Mouse (Mus musculus) liver, embryonic 15.5 days (tissue): ENCODE measurements around the gene Nsun2. TPM values are rescaled to one million over a fixed set of nuclear protein-coding genes. Genes with fewer than 3 reads are reported as not detected.

Experiments
- ATAC-seq: fragments of 200-750 bp; cut with Nextera tagmentation; 2 replicates; pipeline ENCODE4 v1.8.0; 2017; ENCODE audit warnings: moderate number of reproducible peaks, mild to moderate bottlenecking, moderate library complexity; ENCODE audit not compliant: insufficient read depth
- H3K27ac ChIP-seq: fragments of 300-500 bp; sonication (generic); replicated peaks from 2 replicates; pipeline ENCODE4 v1.5.1; 2015; ENCODE audit warnings: mild to moderate bottlenecking, inconsistent platforms
- H3K27me3 ChIP-seq: fragments of 300-500 bp; sonication (generic); 2 replicates; pipeline ENCODE4 v1.6.1; 2015; ENCODE audit warnings: mild to moderate bottlenecking, inconsistent platforms
- H3K36me3 ChIP-seq: fragments of 300-500 bp; sonication (generic); replicated peaks from 2 replicates; pipeline ENCODE4 v1.6.1; 2015; ENCODE audit warnings: moderate library complexity, mild to moderate bottlenecking, inconsistent platforms
- H3K4me1 ChIP-seq: fragments of 300-500 bp; sonication (generic); replicated peaks from 2 replicates; pipeline ENCODE4 v1.6.1; 2015; ENCODE audit warnings: inconsistent platforms
- H3K4me2 ChIP-seq: fragments of 300-500 bp; sonication (generic); 2 replicates; pipeline ENCODE4 v1.6.1; 2015; ENCODE audit warnings: moderate library complexity, mild to moderate bottlenecking, inconsistent platforms
- H3K4me3 ChIP-seq: fragments of 300-500 bp; sonication (generic); replicated peaks from 2 replicates; pipeline ENCODE4 v1.5.1; 2015; ENCODE audit warnings: mild to moderate bottlenecking, inconsistent platforms
- H3K9ac ChIP-seq: fragments of 300-500 bp; sonication (generic); 2 replicates; pipeline ENCODE4 v1.6.1; 2015; ENCODE audit warnings: moderate library complexity, mild to moderate bottlenecking, inconsistent platforms
- H3K9me3 ChIP-seq: fragments of 300-500 bp; sonication (generic); replicated peaks from 2 replicates; pipeline ENCODE4 v1.6.1; 2016; ENCODE audit warnings: inconsistent platforms
- WGBS: fragments of 180-500 bp; shearing (Covaris S2); methylation state at CpG from one replicate; pipeline ENCODE4 v1.1.7; 2015; ENCODE audit warnings: mixed read lengths; ENCODE audit not compliant: insufficient replicate concordance; 5-methylcytosine and 5-hydroxymethylcytosine counted together
- polyA plus RNA-seq: library from polyadenylated mRNA; unstranded; fragments of >200 nt; fragmentation: Nextera tagmentation; extraction: Ambion mirVana; gene quantifications from 2 replicates; pipeline ENCODE4 v1.2.1, GENCODE M21; 2015

Gene Nsun2
- polyA plus RNA-seq, 1 experiment from 2014 or later = 84.3 TPM

DNA sequence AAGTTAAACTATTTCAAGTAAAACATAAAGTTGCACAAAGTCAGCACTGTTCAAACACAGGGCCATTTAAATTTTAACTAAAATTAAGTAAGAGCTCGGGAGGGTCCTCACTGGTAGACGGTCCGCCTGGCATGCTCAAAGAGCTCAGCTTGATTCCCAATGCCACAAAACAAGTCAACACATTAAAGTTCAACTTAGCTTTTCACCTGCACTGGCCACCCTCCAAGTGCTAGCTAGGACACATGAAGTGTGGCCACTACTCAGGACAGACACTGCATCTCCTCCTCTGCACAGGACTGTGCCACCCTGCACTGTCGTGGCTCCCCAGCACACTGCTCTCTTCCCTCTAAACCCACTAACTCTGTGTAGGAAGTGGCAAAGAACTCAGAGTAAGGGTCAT is 7.7 kb upstream of the Nsun2 start:
- H3K4me1 ChIP-seq = peaks cover 87% of the 10 kb centered on the region
- ATAC-seq = peak; percentile 62

DNA sequence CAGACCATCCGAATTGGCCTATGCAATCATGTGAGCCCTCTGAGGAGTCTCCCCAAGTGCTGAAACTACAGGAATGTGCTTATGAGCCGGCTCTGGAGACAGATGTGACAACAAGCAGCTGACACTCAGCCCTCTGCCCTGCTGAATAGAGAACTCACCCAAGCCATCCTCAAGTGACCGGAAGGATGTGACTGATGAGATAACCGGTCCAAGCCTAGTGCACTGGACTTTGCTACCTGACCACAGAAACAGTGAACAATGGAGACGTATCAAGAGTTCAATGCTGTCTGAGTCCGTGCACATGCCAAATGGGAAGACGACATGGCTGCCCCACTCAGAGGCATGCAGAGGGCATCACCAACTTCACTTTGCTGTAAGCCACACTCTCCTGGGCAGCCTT is 5.0 kb upstream of the Nsun2 start:
- no peaks in the 10 kb centered on the region for H3K27me3 ChIP-seq
- no peak for ATAC-seq
- peaks cover 10% of the 10 kb centered on the region; the same call in 1 of the 2 replicates for H3K36me3 ChIP-seq
- no peak overlapping the region for H3K27ac ChIP-seq
- no peak overlapping the region for H3K9ac ChIP-seq
- H3K4me1 ChIP-seq = peaks cover 80% of the 10 kb centered on the region
- H3K4me3 ChIP-seq = no peak overlapping the region
- H3K4me2 ChIP-seq = no peak overlapping the region
- 69% methylated on average over 7 of the region's 7 CpGs for WGBS
- no peaks in the 10 kb centered on the region for H3K9me3 ChIP-seq

More for the DNA sequence above, 7.7 kb upstream of the Nsun2 start:
- Histone ChIP-seq H3K4me3 (no peak overlapping the region), H3K27ac (peak overlapping the region; percentile 73), H3K9me3 (no peaks in the 10 kb centered on the region), H3K36me3 (peaks cover 10% of the 10 kb centered on the region; the same call in 1 of the 2 replicates), H3K27me3 (no peaks in the 10 kb centered on the region), H3K4me2 (peak overlapping the region; percentile 46), H3K9ac (no peak overlapping the region)
- 57% methylated on average over 4 of the region's 4 CpGs for WGBS

DNA sequence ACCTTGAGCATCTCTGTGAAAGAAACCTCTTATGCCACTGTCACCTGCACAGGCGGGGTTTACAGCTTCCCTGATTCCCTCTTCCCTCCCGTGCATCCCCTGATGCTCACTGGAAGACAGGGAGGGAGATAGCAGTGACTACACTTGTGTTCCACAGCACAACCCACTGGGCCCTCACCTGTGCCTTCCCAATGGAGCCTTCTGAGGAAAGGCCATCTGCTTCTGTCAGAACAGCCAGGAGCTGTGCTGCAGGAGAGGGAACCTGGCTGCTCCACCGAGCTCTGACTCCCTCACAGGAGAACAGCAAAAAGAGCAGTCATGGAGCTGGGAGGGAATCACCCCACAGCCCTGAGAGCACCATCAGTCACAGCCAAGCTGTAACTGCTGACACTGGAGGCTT is 3.4 kb upstream of the Nsun2 start:
- Histone ChIP-seq H3K36me3 (peaks cover 10% of the 10 kb centered on the region; the same call in 1 of the 2 replicates), H3K27me3 (no peaks in the 10 kb centered on the region), H3K4me2 (peak overlapping the region; percentile 95; the same call in 1 of the 2 replicates), H3K4me3 (no peak overlapping the region), H3K4me1 (peaks cover 66% of the 10 kb centered on the region), H3K9me3 (no peaks in the 10 kb centered on the region), H3K27ac (no peak overlapping the region), H3K9ac (no peak overlapping the region)
- no peak for ATAC-seq
- 81% methylated on average over 3 of the region's 3 CpGs for WGBS

DNA sequence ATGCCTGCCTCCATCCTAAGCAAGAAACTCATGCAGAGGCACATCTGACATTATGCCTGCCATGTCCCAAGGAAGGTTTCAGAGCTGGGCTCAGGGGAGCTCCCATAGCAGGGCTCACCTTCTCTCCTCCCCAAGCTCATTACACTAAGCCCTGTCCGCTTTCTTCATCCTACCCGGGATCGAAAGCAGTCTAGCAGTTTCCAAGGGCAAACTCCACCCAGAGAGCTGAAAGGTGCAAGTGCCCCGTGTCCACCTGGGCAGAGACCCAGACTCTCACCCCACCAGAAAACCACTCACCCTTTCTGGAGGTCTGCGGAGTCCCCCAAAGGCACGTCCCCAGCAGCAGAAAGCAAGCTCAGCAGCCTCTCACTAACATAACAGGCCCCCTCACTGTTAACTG is 2.6 kb upstream of the Nsun2 start:
- Histone ChIP-seq H3K4me2 (peak overlapping the region; percentile 95), H3K27me3 (no peaks in the 10 kb centered on the region), H3K4me1 (peaks cover 69% of the 10 kb centered on the region), H3K27ac (no peak overlapping the region), H3K36me3 (peaks cover 10% of the 10 kb centered on the region; the same call in 1 of the 2 replicates), H3K4me3 (peak overlapping the region; percentile 95), H3K9ac (peak overlapping the region; percentile 88; the same call in 1 of the 2 replicates), H3K9me3 (no peaks in the 10 kb centered on the region)
- no peak for ATAC-seq
- 83% methylated on average over 6 of the region's 6 CpGs for whole genome bisulfite sequencing

DNA sequence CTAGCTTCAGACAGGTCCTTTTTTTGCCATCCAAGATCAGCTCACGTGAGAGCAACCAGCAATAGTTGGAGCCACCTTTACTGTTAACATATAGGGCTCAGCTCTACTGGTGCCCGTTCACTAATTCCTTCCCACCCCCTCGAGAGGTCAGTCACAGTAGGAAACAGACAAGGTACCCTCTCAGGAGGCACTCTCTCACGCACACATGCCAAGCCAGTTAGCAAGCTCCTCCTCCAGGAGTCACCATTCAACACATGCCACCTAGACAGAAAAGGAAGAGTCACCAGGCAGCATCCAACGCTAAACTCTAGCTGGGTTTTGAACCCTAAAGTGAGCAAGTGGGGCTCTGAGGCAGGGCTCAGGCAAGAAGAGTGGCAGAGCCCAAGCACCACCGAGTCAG is 2.1 kb upstream of the Nsun2 start:
- WGBS = 48% methylated on average over 6 of the region's 6 CpGs

DNA sequence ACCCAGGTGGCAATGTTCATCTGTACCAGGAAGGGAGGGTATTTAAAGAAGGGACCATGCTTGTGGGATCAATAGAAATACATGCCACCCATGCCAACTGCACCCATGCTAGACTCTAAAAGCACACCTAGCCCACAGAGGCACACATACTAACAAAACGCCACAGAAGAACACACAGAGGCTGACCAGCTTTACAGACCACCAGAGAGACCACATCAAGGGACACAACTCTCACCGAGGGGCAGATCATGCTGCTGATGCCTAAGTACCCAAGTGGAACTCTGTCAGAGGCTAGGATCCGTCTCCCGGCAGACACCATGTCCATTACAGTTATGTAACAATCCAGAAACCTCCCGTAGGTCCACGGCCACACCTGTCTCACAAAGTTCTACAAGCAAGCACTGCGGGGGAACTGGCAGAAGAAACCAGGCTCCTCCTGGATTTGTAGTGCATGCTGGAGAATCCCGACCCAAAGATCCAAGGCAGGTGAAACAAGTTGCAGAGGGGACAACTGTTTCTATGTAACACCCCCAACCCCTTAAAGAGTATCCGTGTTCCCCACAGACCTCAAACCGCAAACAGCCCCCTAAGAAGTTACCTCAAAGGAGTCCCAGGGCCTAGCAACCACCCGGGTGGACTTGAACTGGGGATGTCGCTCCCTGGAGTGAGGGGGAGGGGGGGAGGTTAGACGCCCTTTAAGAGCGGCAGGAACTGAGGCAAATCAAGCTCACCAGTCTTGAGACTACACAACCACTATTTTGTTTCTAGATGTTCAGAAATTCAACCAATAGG is 1.2 kb upstream of the Nsun2 start:
- WGBS = 27% methylated on average over 14 of the region's 14 CpGs
- Histone ChIP-seq H3K27me3 (no peaks in the 10 kb centered on the region), H3K27ac (no peak overlapping the region)

More for the DNA sequence above, 2.1 kb upstream of the Nsun2 start:
- Histone ChIP-seq H3K4me2 (peak overlapping the region; percentile 95), H3K27me3 (no peaks in the 10 kb centered on the region), H3K4me3 (peak overlapping the region; percentile 95), H3K36me3 (peaks cover 10% of the 10 kb centered on the region; the same call in 1 of the 2 replicates), H3K9ac (peak overlapping the region; percentile 88; the same call in 1 of the 2 replicates), H3K4me1 (peaks cover 69% of the 10 kb centered on the region), H3K27ac (no peak overlapping the region; the same call in 1 of the 2 replicates), H3K9me3 (no peaks in the 10 kb centered on the region)
- no peak for ATAC-seq

DNA sequence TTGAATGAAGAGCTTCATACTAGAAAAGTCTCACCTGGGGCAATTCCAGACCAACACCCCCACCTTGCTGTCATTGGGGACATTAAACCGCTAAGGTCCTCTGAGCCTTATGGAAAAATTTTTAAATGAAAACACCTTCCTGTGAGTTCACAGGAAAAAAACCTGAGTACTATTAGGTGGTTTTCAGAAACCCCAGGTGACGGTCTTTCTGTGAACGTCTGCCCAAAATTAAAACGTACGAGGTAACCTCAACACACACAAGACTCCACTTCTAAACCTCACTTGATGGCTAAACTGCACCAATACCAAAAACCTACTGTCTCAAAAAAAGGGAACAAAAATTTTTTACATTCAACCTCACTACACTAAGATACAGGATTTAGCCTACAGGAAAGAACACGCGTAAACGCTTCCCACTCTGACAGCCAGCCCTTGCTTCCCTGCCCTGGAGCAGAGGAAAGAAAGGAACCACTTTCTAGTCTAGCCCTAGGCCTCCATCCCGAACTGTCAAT is 597 bp upstream of the Nsun2 start:
- H3K27me3 ChIP-seq = no peaks in the 10 kb centered on the region
- peak overlapping the region; percentile 96 for H3K27ac ChIP-seq
- no peak for ATAC-seq
- H3K4me1 ChIP-seq = peaks cover 62% of the 10 kb centered on the region
- H3K4me2 ChIP-seq = peak overlapping the region; percentile 95
- peaks cover 10% of the 10 kb centered on the region; the same call in 1 of the 2 replicates for H3K36me3 ChIP-seq
- 1% methylated on average over 9 of the region's 9 CpGs for WGBS
- H3K9ac ChIP-seq = peak overlapping the region; percentile 88
- H3K9me3 ChIP-seq = no peaks in the 10 kb centered on the region
- peak overlapping the region; percentile 95 for H3K4me3 ChIP-seq

More for the DNA sequence above, 1.2 kb upstream of the Nsun2 start:
- Histone ChIP-seq H3K4me2 (peak overlapping the region; percentile 95), H3K4me1 (peaks cover 62% of the 10 kb centered on the region), H3K9ac (peak overlapping the region; percentile 88), H3K4me3 (peak overlapping the region; percentile 95), H3K9me3 (no peaks in the 10 kb centered on the region), H3K36me3 (peaks cover 10% of the 10 kb centered on the region; the same call in 1 of the 2 replicates)
- ATAC-seq = no peak

DNA sequence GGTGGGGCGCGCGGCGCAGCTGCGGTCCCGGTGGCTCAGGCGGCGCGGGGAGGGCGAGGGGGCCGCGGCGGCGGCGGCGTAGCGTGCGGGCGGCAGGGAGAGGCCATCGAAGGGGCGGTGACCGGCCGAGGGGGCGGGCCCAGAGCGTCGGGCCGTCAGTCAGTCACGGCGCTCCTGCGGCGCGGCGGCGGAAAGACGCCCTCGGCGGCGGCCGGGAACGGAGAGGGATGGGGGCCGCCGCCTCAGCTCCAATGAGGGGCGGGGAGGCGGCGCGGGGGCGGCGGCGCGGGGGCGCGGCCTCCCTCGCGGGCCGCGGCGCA is 748 bp downstream of the Nsun2 start, which contains the start of gene Tent4a:
Gene Tent4a (minus strand): TSS at position 284 of the 320 bp plus-strand sequence.
- 2% methylated on average over 47 of the region's 57 CpGs for WGBS
- no peaks in the 10 kb centered on the region for H3K27me3 ChIP-seq
- H3K36me3 ChIP-seq = peaks cover 10% of the 10 kb centered on the region; the same call in 1 of the 2 replicates
- peak; percentile 82 for ATAC-seq
- no peaks in the 10 kb centered on the region for H3K9me3 ChIP-seq
- H3K4me2 ChIP-seq = peak within 1 kb of the TSS; percentile 95
- H3K9ac ChIP-seq = peak within 1 kb of the TSS; percentile 92
- peak within 1 kb of the TSS; percentile 95 for H3K4me3 ChIP-seq
- peaks cover 58% of the 10 kb centered on the region for H3K4me1 ChIP-seq
- peak within 1 kb of the TSS; percentile 96 for H3K27ac ChIP-seq

DNA sequence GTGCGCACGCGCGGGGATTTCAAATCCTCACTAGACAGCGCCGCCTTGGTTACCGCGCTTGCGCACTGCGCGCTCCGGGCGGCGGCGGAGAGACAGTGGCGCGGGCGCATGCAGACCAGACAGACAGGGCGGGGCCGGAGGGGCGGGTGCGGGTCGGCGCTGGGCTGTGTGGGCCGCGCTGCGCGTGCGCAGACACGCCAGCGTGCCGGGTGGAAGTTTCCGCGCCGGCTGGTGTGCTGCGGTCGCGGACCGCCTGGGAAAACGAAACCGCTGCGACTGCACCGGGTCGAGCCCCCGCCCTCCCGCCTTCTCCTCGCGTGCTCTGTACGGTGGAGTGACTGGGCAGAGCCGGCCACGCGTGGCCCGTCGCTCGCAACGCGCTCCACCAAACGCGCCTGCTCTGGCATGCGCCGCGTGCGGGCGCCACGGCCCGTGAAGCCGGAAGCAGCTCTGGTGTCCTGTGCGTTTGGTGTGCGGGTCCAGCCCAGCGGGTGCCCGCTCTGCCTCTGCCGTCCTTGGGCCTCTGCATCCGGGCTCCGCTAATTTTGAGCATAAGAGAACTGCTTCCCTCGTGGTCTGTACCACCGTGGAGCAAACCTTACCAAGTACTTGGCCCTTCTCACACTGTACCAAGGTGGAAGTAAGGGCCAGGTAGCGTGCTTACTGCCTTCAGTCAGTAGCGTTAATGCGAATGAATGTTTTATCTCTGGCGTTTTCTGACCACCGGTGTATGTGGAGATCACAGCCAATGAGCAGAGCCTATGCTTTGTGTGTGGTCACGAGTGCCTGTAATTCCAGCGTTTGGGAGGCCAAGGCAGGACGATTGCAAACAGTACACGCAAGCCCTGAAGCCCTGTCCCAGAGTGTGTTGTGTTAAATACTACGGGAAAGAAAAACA is 1.4 kb downstream of the Nsun2 start:
- Histone ChIP-seq H3K4me3 (peak overlapping the region; percentile 95), H3K4me2 (peak overlapping the region; percentile 95), H3K4me1 (peaks cover 58% of the 10 kb centered on the region), H3K36me3 (peaks cover 6% of the 10 kb centered on the region; the same call in 1 of the 2 replicates), H3K9me3 (no peaks in the 10 kb centered on the region), H3K27ac (peak overlapping the region; percentile 96), H3K27me3 (no peaks in the 10 kb centered on the region), H3K9ac (peak overlapping the region; percentile 92)
- ATAC-seq = peak; percentile 92
- WGBS = under 1% methylated on average over 85 of the region's 86 CpGs

DNA sequence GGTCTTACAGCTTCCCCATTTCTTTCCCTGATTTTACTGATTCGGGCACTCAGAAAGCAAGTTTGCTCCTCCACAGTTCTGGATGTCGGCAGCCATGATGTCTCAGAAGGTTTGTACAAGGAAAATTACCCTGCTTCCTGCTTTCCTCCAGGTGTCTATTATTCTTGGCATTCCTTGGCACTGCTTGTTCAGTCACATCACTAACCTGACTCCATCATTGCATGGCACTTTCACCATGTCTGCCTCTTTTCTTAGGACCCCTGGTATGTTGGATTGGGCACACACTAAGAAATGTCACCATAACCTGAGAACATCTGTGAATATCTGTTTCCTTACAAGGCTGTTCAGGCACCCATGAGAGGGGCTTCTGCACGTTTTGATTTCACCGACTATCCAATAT is 2.5 kb downstream of the Nsun2 start:
- Histone ChIP-seq H3K4me3 (peak overlapping the region; percentile 95), H3K36me3 (no peaks in the 10 kb centered on the region), H3K9ac (peak overlapping the region; percentile 92), H3K4me2 (peak overlapping the region; percentile 95), H3K4me1 (peaks cover 47% of the 10 kb centered on the region), H3K27me3 (no peaks in the 10 kb centered on the region), H3K9me3 (no peaks in the 10 kb centered on the region), H3K27ac (no peak overlapping the region)
- no peak for ATAC-seq
- 73% methylated on average over 4 of the region's 4 CpGs for WGBS
